Mouse (Mus musculus): Measurements from ENCODE around the gene Ist1.

GRCm38 (mm10) chr8:109632498-109632897, 60.6 kb downstream of the Ist1 start:
- TF ChIP-seq CTCF (conservative IDR thresholded peaks at IDR 0.05; ENCODE audit: insufficient read depth, insufficient read length, low read depth, low read length) (no peak), POLR2A (IDR thresholded peaks at IDR 0.05; ENCODE audit: low read depth, low read length) (no peak)
